Mouse (Mus musculus): ENCODE data around the gene Scarb1. TPM values are rescaled to one million over a fixed set of nuclear protein-coding genes. Genes with fewer than 3 reads are reported as not detected.

The Scarb1 gene
- polyA plus RNA-seq, 1 experiment from 2014 or later, result 30.1 TPM

- TF ChIP-seq EP300 (optimal IDR thresholded peaks at IDR 0.05) (no peak), CTCF (IDR thresholded peaks at IDR 0.05; ENCODE audit: low read depth) (no peak)
- H3K9ac ChIP-seq (ENCODE audit: low read length), result no peak overlapping the region
- H3K27me3 ChIP-seq (ENCODE audit: control insufficient read depth, insufficient read depth, low read length), result no peaks in the 10 kb centered on the region
- no peaks in the 10 kb centered on the region for H3K9me3 ChIP-seq (ENCODE audit: control insufficient read depth, low read length)
- no peak overlapping the region for H3K4me3 ChIP-seq (ENCODE audit: low read depth, low read length)
- H3K27ac ChIP-seq (replicated peaks), result 0 out of 2 replicates have a peak overlapping the region, but pooled peaks have one; percentile 13
- H3K36me3 ChIP-seq (ENCODE audit: control insufficient read depth, insufficient read depth, low read length), result no peaks in the 10 kb centered on the region
- H3K4me2 ChIP-seq (replicated peaks; ENCODE audit: low read depth), result no peak overlapping the region
- WGBS, result 60% methylated on average over 5 of the region's 5 CpGs
- DNase-seq (ENCODE audit: low spot score) (no peak), ATAC-seq (ENCODE audit: low FRiP score, low TSS enrichment) (no peak)
- no peaks in the 10 kb centered on the region for H3K4me1 ChIP-seq (replicated peaks; ENCODE audit: control insufficient read depth, insufficient read depth)
Observed at GRCm38 (mm10) chr5:125358270-125358608, 17.3 kb upstream of the Scarb1 start.

GRCm38 (mm10) chr5:125357543-125358269, 16.8 kb upstream of the Scarb1 start:
- Histone ChIP-seq H3K9me3 (ENCODE audit: control insufficient read depth, low read length) (no peaks in the 10 kb centered on the region), H3K4me1 (replicated peaks; ENCODE audit: control insufficient read depth, insufficient read depth) (no peaks in the 10 kb centered on the region), H3K36me3 (ENCODE audit: control insufficient read depth, insufficient read depth, low read length) (no peaks in the 10 kb centered on the region), H3K9ac (ENCODE audit: low read length) (no peak overlapping the region; the same call in 1 of the 2 replicates), H3K4me2 (replicated peaks; ENCODE audit: low read depth) (no peak overlapping the region), H3K27me3 (ENCODE audit: control insufficient read depth, insufficient read depth, low read length) (no peaks in the 10 kb centered on the region), H3K4me3 (ENCODE audit: low read depth, low read length) (no peak overlapping the region), H3K27ac (replicated peaks) (0 out of 2 replicates have a peak overlapping the region, but pooled peaks have one; percentile 13)
- WGBS, result 71% methylated on average over 12 of the region's 12 CpGs
- ATAC-seq (ENCODE audit: low FRiP score, low TSS enrichment) (no peak), DNase-seq (ENCODE audit: low spot score) (no peak)
- no peak for TF ChIP-seq CTCF (IDR thresholded peaks at IDR 0.05; ENCODE audit: low read depth)
- no peak for TF ChIP-seq EP300 (optimal IDR thresholded peaks at IDR 0.05)

GRCm38 (mm10) chr5:125355650-125356049, 14.8 kb upstream of the Scarb1 start:
- H3K4me2 ChIP-seq (replicated peaks; ENCODE audit: low read depth), result no peak overlapping the region
- 43% methylated on average over 6 of the region's 7 CpGs for WGBS
- H3K27me3 ChIP-seq (ENCODE audit: control insufficient read depth, insufficient read depth, low read length), result no peaks in the 10 kb centered on the region
- H3K9ac ChIP-seq (ENCODE audit: low read length), result no peak overlapping the region
- TF ChIP-seq EP300 (optimal IDR thresholded peaks at IDR 0.05), result no peak
- no peak for TF ChIP-seq CTCF (IDR thresholded peaks at IDR 0.05; ENCODE audit: low read depth)
- H3K9me3 ChIP-seq (ENCODE audit: control insufficient read depth, low read length), result no peaks in the 10 kb centered on the region
- DNase-seq (ENCODE audit: low spot score) (no peak), ATAC-seq (ENCODE audit: low FRiP score, low TSS enrichment) (no peak)
- H3K4me3 ChIP-seq (ENCODE audit: low read depth, low read length), result no peak overlapping the region
- H3K4me1 ChIP-seq (replicated peaks; ENCODE audit: control insufficient read depth, insufficient read depth), result no peaks in the 10 kb centered on the region
- H3K36me3 ChIP-seq (ENCODE audit: control insufficient read depth, insufficient read depth, low read length), result no peaks in the 10 kb centered on the region
- no peak overlapping the region for H3K27ac ChIP-seq (replicated peaks)

GRCm38 (mm10) chr5:125354885-125355492, 14.1 kb upstream of the Scarb1 start:
- 47% methylated on average over 7 of the region's 7 CpGs for WGBS
- no peak for ATAC-seq (ENCODE audit: low FRiP score, low TSS enrichment)

GRCm38 (mm10) chr5:125352781-125353294, 11.9 kb upstream of the Scarb1 start:
- DNase-seq (ENCODE audit: low spot score) (no peak), ATAC-seq (ENCODE audit: low FRiP score, low TSS enrichment) (no peak)
- no peak overlapping the region for H3K4me3 ChIP-seq (ENCODE audit: low read depth, low read length)
- TF ChIP-seq EP300 (optimal IDR thresholded peaks at IDR 0.05), result no peak
- peak; percentile 39 for TF ChIP-seq CTCF (IDR thresholded peaks at IDR 0.05; ENCODE audit: low read depth)
- no peaks in the 10 kb centered on the region for H3K9me3 ChIP-seq (ENCODE audit: control insufficient read depth, low read length)
- no peaks in the 10 kb centered on the region for H3K36me3 ChIP-seq (ENCODE audit: control insufficient read depth, insufficient read depth, low read length)
- no peak overlapping the region for H3K27ac ChIP-seq (replicated peaks)
- over 99% methylated on average over 5 of the region's 5 CpGs for WGBS
- H3K4me2 ChIP-seq (replicated peaks; ENCODE audit: low read depth), result no peak overlapping the region
- H3K9ac ChIP-seq (ENCODE audit: low read length), result no peak overlapping the region
- H3K27me3 ChIP-seq (ENCODE audit: control insufficient read depth, insufficient read depth, low read length), result no peaks in the 10 kb centered on the region
- no peaks in the 10 kb centered on the region for H3K4me1 ChIP-seq (replicated peaks; ENCODE audit: control insufficient read depth, insufficient read depth)

More at GRCm38 (mm10) chr5:125354885-125355492, 14.1 kb upstream of the Scarb1 start:
- Histone ChIP-seq H3K27ac (replicated peaks) (no peak overlapping the region), H3K4me1 (replicated peaks; ENCODE audit: control insufficient read depth, insufficient read depth) (no peaks in the 10 kb centered on the region), H3K27me3 (ENCODE audit: control insufficient read depth, insufficient read depth, low read length) (no peaks in the 10 kb centered on the region), H3K9me3 (ENCODE audit: control insufficient read depth, low read length) (no peaks in the 10 kb centered on the region), H3K4me3 (ENCODE audit: low read depth, low read length) (no peak overlapping the region), H3K4me2 (replicated peaks; ENCODE audit: low read depth) (no peak overlapping the region), H3K36me3 (ENCODE audit: control insufficient read depth, insufficient read depth, low read length) (no peaks in the 10 kb centered on the region), H3K9ac (ENCODE audit: low read length) (no peak overlapping the region)
- TF ChIP-seq CTCF (IDR thresholded peaks at IDR 0.05; ENCODE audit: low read depth), result no peak
- TF ChIP-seq EP300 (optimal IDR thresholded peaks at IDR 0.05), result no peak
- no peak for DNase-seq (ENCODE audit: low spot score)

- no peak overlapping the region for H3K27ac ChIP-seq (replicated peaks)
- no peak overlapping the region for H3K4me2 ChIP-seq (replicated peaks; ENCODE audit: low read depth)
- no peak for TF ChIP-seq CTCF (IDR thresholded peaks at IDR 0.05; ENCODE audit: low read depth)
- TF ChIP-seq EP300 (optimal IDR thresholded peaks at IDR 0.05), result no peak
- DNase-seq (ENCODE audit: low spot score) (no peak), ATAC-seq (ENCODE audit: low FRiP score, low TSS enrichment) (no peak)
- WGBS, result 92% methylated on average over 5 of the region's 5 CpGs
- H3K36me3 ChIP-seq (ENCODE audit: control insufficient read depth, insufficient read depth, low read length), result no peaks in the 10 kb centered on the region
- H3K9me3 ChIP-seq (ENCODE audit: control insufficient read depth, low read length), result no peaks in the 10 kb centered on the region
- no peaks in the 10 kb centered on the region for H3K4me1 ChIP-seq (replicated peaks; ENCODE audit: control insufficient read depth, insufficient read depth)
- no peaks in the 10 kb centered on the region for H3K27me3 ChIP-seq (ENCODE audit: control insufficient read depth, insufficient read depth, low read length)
- no peak overlapping the region for H3K9ac ChIP-seq (ENCODE audit: low read length)
- H3K4me3 ChIP-seq (ENCODE audit: low read depth, low read length), result no peak overlapping the region
Observed at GRCm38 (mm10) chr5:125351939-125352338, 11.0 kb upstream of the Scarb1 start.
